Mouse (Mus musculus) myocyte (in vitro differentiated cells): ENCODE measurements at regions not wholly inside any gene's neighbourhood (a gene's known extent, or its start where the extent isn't known, plus 50 kb on each side); places are given as distances from the start of the nearest gene placed in this dataset.

Experiments
- H3K27me3 ChIP-seq: one replicate; pipeline ENCODE4 v1.6.1; 2011; ENCODE audit not compliant: control insufficient read depth, insufficient read depth, insufficient read length
- H3K36me3 ChIP-seq: one replicate; pipeline ENCODE4 v1.6.1; 2011; ENCODE audit not compliant: control insufficient read depth, insufficient read depth
- H3K4me2 ChIP-seq: one replicate; pipeline ENCODE4 v1.6.1; 2011; ENCODE audit warnings: low read depth, control low read depth
- H3K4me3 ChIP-seq: one replicate; pipeline ENCODE4 v1.5.1; 2011; ENCODE audit warnings: mild to moderate bottlenecking, control low read depth, moderate library complexity
- H3K79me2 ChIP-seq: one replicate; pipeline ENCODE4 v1.6.1; 2011; ENCODE audit not compliant: control insufficient read depth, insufficient read depth
- H3ac ChIP-seq: one replicate; pipeline ENCODE4 v1.6.1; 2011; ENCODE audit not compliant: control insufficient read depth, insufficient read length
- CEBPB ChIP-seq: IDR thresholded peaks from 2 replicates; pipeline ENCODE4 v1.6.1; 2011; ENCODE audit warnings: mild to moderate bottlenecking, moderate library complexity; ENCODE audit not compliant: poor library complexity, insufficient read depth, severe bottlenecking
- E2F4 ChIP-seq: IDR thresholded peaks from one replicate; pipeline ENCODE4 v1.6.1; 2011; ENCODE audit warnings: mild to moderate bottlenecking, control low read depth, moderate library complexity; ENCODE audit not compliant: insufficient read depth
- MAX ChIP-seq: IDR thresholded peaks from one replicate; pipeline ENCODE4 v1.6.1; 2011; ENCODE audit warnings: low read depth, mild to moderate bottlenecking, control low read depth
- MYOD1 ChIP-seq, 3 experiments: IDR thresholded peaks; one replicate each; pipeline ENCODE4 v1.6.1; 2011; ENCODE audit warnings: control low read depth in 2 of 3, low read depth in 2 of 3, mild to moderate bottlenecking in 2 of 3, moderate library complexity in 1 of 3; ENCODE audit not compliant: insufficient read length in 2 of 3, control insufficient read depth in 1 of 3
- MYOG ChIP-seq, 3 experiments: IDR thresholded peaks; one replicate each; pipeline ENCODE4 v1.6.1; 2011; ENCODE audit warnings: control low read depth in 2 of 3, low read depth in 2 of 3, mild to moderate bottlenecking in 2 of 3; ENCODE audit not compliant: insufficient read length in 2 of 3, control insufficient read depth in 1 of 3, insufficient read depth in 1 of 3
- POLR2A ChIP-seq: IDR thresholded peaks from one replicate; pipeline ENCODE4 v1.6.1; 2011; ENCODE audit warnings: low read depth, mild to moderate bottlenecking, control low read depth, moderate library complexity; ENCODE audit not compliant: insufficient read length
- POLR2AphosphoS2 ChIP-seq: IDR thresholded peaks from one replicate; pipeline ENCODE4 v1.6.1; 2011; ENCODE audit warnings: low read depth, control low read depth; ENCODE audit not compliant: insufficient read length
- REST ChIP-seq: IDR thresholded peaks from one replicate; pipeline ENCODE4 v1.6.1; 2011; ENCODE audit warnings: mild to moderate bottlenecking, control low read depth, moderate library complexity; ENCODE audit not compliant: insufficient read depth, insufficient read length
- SRF ChIP-seq: IDR thresholded peaks from one replicate; pipeline ENCODE4 v1.6.1; 2011; ENCODE audit warnings: low read depth; ENCODE audit not compliant: control insufficient read depth, insufficient read length
- TCF12 ChIP-seq: IDR thresholded peaks from one replicate; pipeline ENCODE4 v1.6.1; 2011; ENCODE audit warnings: mild to moderate bottlenecking, control low read depth; ENCODE audit not compliant: poor library complexity, insufficient read depth, severe bottlenecking
- TCF3 ChIP-seq: IDR thresholded peaks from one replicate; pipeline ENCODE4 v1.6.1; 2011; ENCODE audit warnings: low read depth, control low read depth; ENCODE audit not compliant: insufficient read length
- USF1 ChIP-seq: IDR thresholded peaks from one replicate; pipeline ENCODE4 v1.6.1; 2011; ENCODE audit warnings: low read depth, mild to moderate bottlenecking, control low read depth, moderate library complexity

- Histone ChIP-seq H3K36me3 (no peaks in the 10 kb centered on the region), H3K4me2 (no peak overlapping the region), H3K4me3 (no peak overlapping the region), H3ac (no peak overlapping the region), H3K27me3 (no peaks in the 10 kb centered on the region), H3K79me2 (no peaks in the 10 kb centered on the region)
- no peak for TF ChIP-seq SRF
- no peak for TF ChIP-seq POLR2A
- TF ChIP-seq CEBPB: no peak
- no peak for TF ChIP-seq MYOG (IDR thresholded peaks at IDR 0.05; ENCODE audit: control insufficient read depth in 1 of 3, insufficient read depth in 1 of 3, insufficient read length in 2 of 3, low read depth in 2 of 3)
- no peak for TF ChIP-seq E2F4
- no peak for TF ChIP-seq MYOD1 (IDR thresholded peaks at IDR 0.05; ENCODE audit: control insufficient read depth in 1 of 3, insufficient read length in 2 of 3, low read depth in 2 of 3)
- TF ChIP-seq REST: no peak
- no peak for TF ChIP-seq POLR2AphosphoS2
- no peak for TF ChIP-seq TCF12
- no peak for TF ChIP-seq TCF3
- no peak for TF ChIP-seq MAX
- no peak for TF ChIP-seq USF1
Observed at GRCm38 (mm10) chr8:116385193-116385955, 119.4 kb upstream of the Dynlrb2 start.

- Histone ChIP-seq H3K36me3 (no peaks in the 10 kb centered on the region), H3K27me3 (no peaks in the 10 kb centered on the region), H3ac (no peak overlapping the region), H3K79me2 (no peaks in the 10 kb centered on the region), H3K4me2 (no peak overlapping the region), H3K4me3 (no peak overlapping the region)
- TF ChIP-seq CEBPB (no peak), MYOG (IDR thresholded peaks at IDR 0.05; ENCODE audit: control insufficient read depth in 1 of 3, insufficient read depth in 1 of 3, insufficient read length in 2 of 3, low read depth in 2 of 3) (no peak), POLR2AphosphoS2 (no peak), REST (no peak)
Observed at GRCm38 (mm10) chr8:116384418-116385089, 120.2 kb upstream of the Dynlrb2 start.

GRCm38 (mm10) chr8:116383495-116384417, 121.0 kb upstream of the Dynlrb2 start:
- no peak overlapping the region for H3ac ChIP-seq
- H3K4me3 ChIP-seq: no peak overlapping the region
- H3K4me2 ChIP-seq: no peak overlapping the region
- TF ChIP-seq MYOD1 (IDR thresholded peaks at IDR 0.05; ENCODE audit: control insufficient read depth in 1 of 3, insufficient read length in 2 of 3, low read depth in 2 of 3): no peak
- no peak for TF ChIP-seq TCF3
- no peak for TF ChIP-seq MAX
- TF ChIP-seq REST: no peak
- TF ChIP-seq CEBPB: no peak
- no peak for TF ChIP-seq POLR2A
- no peak for TF ChIP-seq MYOG (IDR thresholded peaks at IDR 0.05; ENCODE audit: control insufficient read depth in 1 of 3, insufficient read depth in 1 of 3, insufficient read length in 2 of 3, low read depth in 2 of 3)
- no peak for TF ChIP-seq TCF12
- TF ChIP-seq SRF: no peak
- no peak for TF ChIP-seq POLR2AphosphoS2
- no peak for TF ChIP-seq USF1
- no peak for TF ChIP-seq E2F4
- H3K27me3 ChIP-seq: no peaks in the 10 kb centered on the region
- H3K36me3 ChIP-seq: no peaks in the 10 kb centered on the region
- H3K79me2 ChIP-seq: no peaks in the 10 kb centered on the region

- Histone ChIP-seq H3K79me2 (no peaks in the 10 kb centered on the region), H3K36me3 (no peaks in the 10 kb centered on the region), H3K27me3 (no peaks in the 10 kb centered on the region), H3K4me2 (no peak overlapping the region), H3K4me3 (no peak overlapping the region), H3ac (no peak overlapping the region)
- TF ChIP-seq POLR2AphosphoS2 (no peak), E2F4 (no peak), TCF12 (no peak), MYOD1 (IDR thresholded peaks at IDR 0.05; ENCODE audit: control insufficient read depth in 1 of 3, insufficient read length in 2 of 3, low read depth in 2 of 3) (no peak), REST (no peak), MYOG (IDR thresholded peaks at IDR 0.05; ENCODE audit: control insufficient read depth in 1 of 3, insufficient read depth in 1 of 3, insufficient read length in 2 of 3, low read depth in 2 of 3) (no peak), SRF (no peak), POLR2A (no peak), USF1 (no peak), TCF3 (no peak), MAX (no peak), CEBPB (no peak)
Observed at GRCm38 (mm10) chr8:116383036-116383435, 121.7 kb upstream of the Dynlrb2 start.
